Mouse (Mus musculus) limb, embryonic 11.5 days (tissue): ENCODE data around the gene Fgfr2. TPM values are rescaled to one million over a fixed set of nuclear protein-coding genes. Genes with fewer than 3 reads are reported as not detected.

Experiments used
- ATAC-seq: fragments of 200-750 bp; cut with Nextera tagmentation; 2 replicates; pipeline ENCODE4 v1.8.0; 2017; ENCODE audit warnings: low read depth; ENCODE audit not compliant: insufficient number of reproducible peaks, low FRiP score, low TSS enrichment
- DNase-seq: peaks from one replicate; pipeline ENCODE4 v3.0.0-alpha.2; 2015; ENCODE audit warnings: low spot score
- H3K27ac ChIP-seq: fragments of 300-500 bp; sonication (generic); replicated peaks from 2 replicates; pipeline ENCODE4 v1.5.1; 2014; ENCODE audit warnings: low read depth, mild to moderate bottlenecking, low read length
- H3K27me3 ChIP-seq: fragments of 300-500 bp; sonication (generic); 2 replicates; pipeline ENCODE4 v1.6.1; 2014; ENCODE audit warnings: mild to moderate bottlenecking, low read length, mixed read lengths; ENCODE audit not compliant: control insufficient read depth, insufficient read depth
- H3K36me3 ChIP-seq: fragments of 300-500 bp; sonication (generic); 2 replicates; pipeline ENCODE4 v1.6.1; 2014; ENCODE audit warnings: mild to moderate bottlenecking, low read length, moderate library complexity, mixed read lengths; ENCODE audit not compliant: control insufficient read depth, insufficient read depth
- H3K4me1 ChIP-seq: fragments of 300-500 bp; sonication (generic); 2 replicates; pipeline ENCODE4 v1.6.1; 2014; ENCODE audit warnings: low read length, mixed read lengths; ENCODE audit not compliant: control insufficient read depth, insufficient read depth
- H3K4me2 ChIP-seq: fragments of 300-500 bp; sonication (generic); 2 replicates; pipeline ENCODE4 v1.6.1; 2014; ENCODE audit warnings: low read depth, mild to moderate bottlenecking, moderate library complexity; ENCODE audit not compliant: severe bottlenecking
- H3K4me3 ChIP-seq: fragments of 300-500 bp; sonication (generic); 2 replicates; pipeline ENCODE4 v1.5.1; 2014; ENCODE audit warnings: low read depth, low read length
- H3K9ac ChIP-seq: fragments of 300-500 bp; sonication (generic); 2 replicates; pipeline ENCODE4 v1.6.1; 2014; ENCODE audit warnings: mild to moderate bottlenecking, low read length
- H3K9me3 ChIP-seq: fragments of 300-500 bp; sonication (generic); 2 replicates; pipeline ENCODE4 v1.6.1; 2016; ENCODE audit warnings: low read length; ENCODE audit not compliant: control insufficient read depth
- WGBS: fragments of 180-500 bp; shearing (Covaris S2); extraction: QIAGEN DNeasy Blood & Tissue Kit; methylation state at CpG from one replicate; pipeline ENCODE4 v1.1.7; 2014; 5-methylcytosine and 5-hydroxymethylcytosine counted together
- polyA plus RNA-seq: library from polyadenylated mRNA; unstranded; fragments of >200 nt; fragmentation: Nextera tagmentation; extraction: Ambion mirVana; gene quantifications from 2 replicates; pipeline ENCODE4 v1.2.1, GENCODE M21; 2014

The Fgfr2 gene
- polyA plus RNA-seq, 1 experiment from 2014 or later = 60.1 TPM

DNA sequence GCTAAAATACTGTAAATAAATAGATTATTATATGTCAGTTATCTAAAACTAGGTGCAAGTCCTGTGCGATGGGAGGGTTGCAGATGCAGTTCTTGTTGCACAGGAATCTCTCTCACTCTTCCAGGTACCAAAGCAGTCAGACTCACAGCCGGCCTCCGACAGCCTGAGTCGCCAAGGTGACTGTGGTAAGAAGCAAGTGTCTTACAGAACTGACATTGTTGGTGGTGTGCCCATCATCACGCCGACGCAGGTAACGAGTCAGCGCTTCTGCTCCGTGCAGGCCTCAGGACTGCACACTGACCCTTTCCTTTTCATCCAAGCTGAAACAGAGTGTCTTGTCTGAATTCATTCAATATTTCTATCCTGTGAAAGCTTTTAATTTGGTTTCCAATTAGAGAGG is 2225.9 kb downstream of the Fgfr2 start:
- Histone ChIP-seq H3K4me3 (no peak overlapping the region), H3K4me1 (no peaks in the 10 kb centered on the region), H3K4me2 (no peak overlapping the region), H3K27me3 (no peaks in the 10 kb centered on the region), H3K27ac (no peak overlapping the region), H3K36me3 (no peaks in the 10 kb centered on the region), H3K9me3 (no peaks in the 10 kb centered on the region), H3K9ac (no peak overlapping the region)
- WGBS = 95% methylated on average over 10 of the region's 10 CpGs
- DNase-seq (no peak), ATAC-seq (no peak)

DNA sequence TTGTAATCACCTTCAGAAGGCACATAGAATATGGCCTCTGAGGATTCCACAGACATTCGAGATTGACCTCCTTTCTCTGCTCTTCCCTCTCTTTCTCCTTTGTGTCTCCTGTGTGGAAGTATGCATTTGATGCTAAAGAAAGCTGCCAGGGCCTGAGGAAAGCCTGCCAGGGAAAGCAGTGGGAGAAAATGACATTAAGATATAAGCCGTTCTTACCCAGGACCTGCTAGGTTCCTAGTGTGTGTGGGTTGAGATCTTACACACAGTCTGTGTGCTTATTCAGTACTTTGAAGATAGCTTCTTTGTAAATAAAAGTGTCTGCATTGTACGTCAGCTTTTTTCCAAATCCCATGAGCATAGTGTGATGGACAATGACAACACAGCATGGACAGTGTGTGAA is 2227.1 kb downstream of the Fgfr2 start:
- Histone ChIP-seq H3K9me3 (no peaks in the 10 kb centered on the region), H3K4me1 (no peaks in the 10 kb centered on the region), H3K27ac (no peak overlapping the region), H3K4me3 (no peak overlapping the region), H3K36me3 (no peaks in the 10 kb centered on the region), H3K4me2 (no peak overlapping the region), H3K27me3 (no peaks in the 10 kb centered on the region), H3K9ac (no peak overlapping the region)
- WGBS = 89% methylated on average over 3 of the region's 3 CpGs
- ATAC-seq = no peak
- DNase-seq = no peak

DNA sequence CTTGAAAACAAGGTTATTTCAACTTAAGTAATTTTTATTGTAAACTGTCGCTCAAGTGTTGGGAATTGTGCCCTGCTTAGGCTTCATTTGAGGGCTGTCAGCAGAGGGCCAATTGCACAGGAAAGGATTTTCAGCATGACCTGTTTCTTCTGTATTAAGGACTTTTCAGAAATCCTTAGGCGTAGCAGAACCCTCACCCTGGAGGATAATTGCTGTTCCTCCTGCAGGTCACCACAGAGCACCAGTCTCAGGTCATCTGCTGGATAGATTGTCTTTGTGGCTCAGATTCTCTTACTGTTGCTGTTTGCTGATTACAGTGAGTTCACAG is 2227.6 kb downstream of the Fgfr2 start:
- ATAC-seq = no peak
- Histone ChIP-seq H3K36me3 (no peaks in the 10 kb centered on the region), H3K9ac (no peak overlapping the region), H3K4me2 (no peak overlapping the region), H3K27ac (no peak overlapping the region), H3K9me3 (no peaks in the 10 kb centered on the region), H3K4me1 (no peaks in the 10 kb centered on the region), H3K27me3 (no peaks in the 10 kb centered on the region), H3K4me3 (no peak overlapping the region)
- no peak for DNase-seq
- 87% methylated on average over 2 of the region's 2 CpGs for WGBS

DNA sequence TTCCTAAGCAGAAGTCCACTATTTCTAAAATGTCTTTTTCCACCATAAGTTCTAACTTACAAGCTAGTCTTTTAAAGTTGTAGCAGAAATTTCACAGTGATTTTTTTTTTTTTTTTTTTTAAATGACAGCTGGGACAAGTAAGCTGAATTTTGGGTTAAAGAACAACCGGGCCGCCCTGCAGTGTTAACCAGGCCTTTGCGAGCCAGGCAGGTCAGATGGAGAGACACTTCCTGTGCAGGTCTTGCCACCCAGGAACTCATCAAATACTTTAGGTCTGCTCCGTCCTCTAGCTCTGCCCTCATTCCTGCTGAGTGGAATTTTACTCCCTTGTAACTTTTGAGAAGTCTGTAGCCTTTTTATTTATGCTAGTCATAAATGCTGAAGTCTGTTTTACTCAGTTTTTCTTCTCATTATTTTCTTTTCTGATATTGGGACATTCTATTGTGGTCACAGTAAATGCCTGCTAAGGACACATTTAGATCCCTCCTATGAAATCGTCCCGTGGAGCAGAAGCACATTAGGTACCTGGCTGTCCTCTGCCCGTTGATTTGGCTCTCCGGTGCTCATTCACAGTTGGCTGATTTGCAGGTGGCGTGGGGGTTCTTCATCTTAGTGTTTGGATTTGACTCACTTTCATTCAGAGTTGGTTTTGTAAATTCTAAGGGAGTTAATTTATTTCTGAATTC is 2228.1 kb downstream of the Fgfr2 start:
- no peaks in the 10 kb centered on the region for H3K27me3 ChIP-seq
- ATAC-seq (no peak), DNase-seq (no peak)
- no peaks in the 10 kb centered on the region for H3K36me3 ChIP-seq
- no peak overlapping the region for H3K4me2 ChIP-seq
- no peak overlapping the region for H3K27ac ChIP-seq
- H3K9me3 ChIP-seq = no peaks in the 10 kb centered on the region
- no peak overlapping the region for H3K9ac ChIP-seq
- WGBS = 82% methylated on average over 9 of the region's 9 CpGs
- H3K4me1 ChIP-seq = no peaks in the 10 kb centered on the region
- H3K4me3 ChIP-seq = no peak overlapping the region

DNA sequence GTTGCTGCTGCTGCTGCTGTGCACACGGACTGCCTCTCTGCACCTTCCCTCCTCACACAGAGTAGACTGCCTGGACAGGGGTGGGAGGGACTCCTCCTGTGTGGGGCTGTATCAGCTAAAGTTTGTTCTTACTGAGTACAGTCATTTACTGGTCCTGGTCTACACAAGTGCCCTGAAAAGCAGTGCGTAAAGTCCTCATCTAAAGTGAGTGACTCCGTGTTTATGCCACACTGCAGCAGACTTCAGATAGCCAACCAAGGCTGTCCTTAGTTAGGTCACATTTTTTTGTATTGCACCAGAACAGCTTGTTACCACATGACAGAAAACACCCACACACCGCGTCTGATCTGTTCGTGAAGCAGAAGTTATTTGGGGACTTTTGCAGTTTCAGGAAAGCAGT is 2230.2 kb downstream of the Fgfr2 start:
- H3K4me3 ChIP-seq = no peak overlapping the region
- no peak overlapping the region for H3K4me2 ChIP-seq
- no peaks in the 10 kb centered on the region for H3K36me3 ChIP-seq
- H3K9me3 ChIP-seq = no peaks in the 10 kb centered on the region
- DNase-seq (no peak), ATAC-seq (no peak)
- no peak overlapping the region for H3K27ac ChIP-seq
- no peak overlapping the region for H3K9ac ChIP-seq
- H3K4me1 ChIP-seq = no peaks in the 10 kb centered on the region
- H3K27me3 ChIP-seq = no peaks in the 10 kb centered on the region
- WGBS = 84% methylated on average over 6 of the region's 6 CpGs

DNA sequence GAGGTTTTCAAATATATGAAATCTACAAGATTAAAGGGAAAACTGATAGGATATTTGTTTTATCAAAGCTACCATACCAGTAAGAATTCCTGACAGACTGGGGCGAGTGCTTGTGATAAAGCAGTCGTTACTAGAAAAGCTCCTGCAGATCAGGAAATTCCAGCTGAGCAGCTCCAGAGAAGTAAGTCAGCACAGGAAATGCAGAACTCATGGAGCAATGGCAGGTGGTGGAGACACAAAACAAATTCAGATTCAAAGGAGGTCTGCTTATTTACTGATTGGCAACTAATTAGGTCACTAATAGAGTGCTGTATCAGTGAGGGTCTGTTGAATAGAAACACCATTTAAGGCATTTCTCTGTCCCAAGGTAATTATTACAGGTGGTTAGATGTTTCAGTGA is 2232.3 kb downstream of the Fgfr2 start:
- no peak for ATAC-seq
- Histone ChIP-seq H3K27ac (no peak overlapping the region), H3K4me1 (no peaks in the 10 kb centered on the region), H3K9ac (no peak overlapping the region), H3K27me3 (no peaks in the 10 kb centered on the region), H3K36me3 (no peaks in the 10 kb centered on the region), H3K4me3 (no peak overlapping the region), H3K9me3 (no peaks in the 10 kb centered on the region), H3K4me2 (no peak overlapping the region)
- WGBS = 28% methylated on average over 2 of the region's 2 CpGs
- DNase-seq = no peak

DNA sequence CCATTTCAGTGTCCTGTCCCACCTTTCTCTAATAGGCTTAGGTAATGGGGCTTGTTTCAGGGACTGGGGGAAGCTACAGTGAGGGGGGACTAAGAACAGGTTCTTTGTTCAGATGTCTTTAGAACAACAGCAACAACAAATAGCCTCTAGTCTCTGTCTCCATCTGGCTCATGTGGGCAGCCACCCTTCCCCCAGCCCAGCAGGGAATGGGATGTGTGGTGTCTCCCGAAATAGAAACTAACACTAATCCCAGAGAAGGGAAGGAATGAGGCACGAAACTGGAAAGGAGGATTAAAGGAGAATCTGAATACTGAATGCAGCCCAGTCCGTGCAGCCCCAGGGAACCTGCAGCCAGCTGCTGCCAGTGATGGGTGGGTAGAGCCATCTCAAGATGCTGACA is 2235.2 kb downstream of the Fgfr2 start:
- Histone ChIP-seq H3K9me3 (no peaks in the 10 kb centered on the region), H3K4me1 (no peaks in the 10 kb centered on the region), H3K4me3 (no peak overlapping the region), H3K9ac (no peak overlapping the region), H3K4me2 (no peak overlapping the region), H3K36me3 (no peaks in the 10 kb centered on the region), H3K27ac (no peak overlapping the region), H3K27me3 (no peaks in the 10 kb centered on the region)
- no peak for DNase-seq
- ATAC-seq = no peak
- 41% methylated on average over 3 of the region's 3 CpGs for WGBS

DNA sequence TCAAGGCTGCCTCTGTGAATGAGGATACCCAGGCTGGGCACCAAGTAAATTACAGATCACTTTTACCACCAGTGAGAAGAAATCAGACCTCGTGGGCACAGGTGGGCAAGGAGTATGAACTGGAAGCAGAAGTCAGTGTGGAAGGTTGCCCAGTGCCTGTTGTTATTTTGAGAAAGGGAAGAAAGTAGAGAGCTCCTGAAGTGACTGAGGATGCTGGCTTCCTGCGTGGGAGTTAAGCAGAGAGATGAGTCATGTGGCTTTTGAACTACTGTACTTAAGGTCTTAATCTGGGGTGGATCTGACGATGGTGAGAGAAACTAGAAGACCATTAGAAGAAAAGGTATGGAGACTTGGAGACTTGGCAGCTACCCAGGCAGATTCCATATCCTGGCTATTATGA is 2236.9 kb downstream of the Fgfr2 start:
- no peak overlapping the region for H3K4me3 ChIP-seq
- 88% methylated on average over 3 of the region's 3 CpGs for WGBS
- H3K9me3 ChIP-seq = no peaks in the 10 kb centered on the region
- no peaks in the 10 kb centered on the region for H3K4me1 ChIP-seq
- no peaks in the 10 kb centered on the region for H3K36me3 ChIP-seq
- H3K27me3 ChIP-seq = no peaks in the 10 kb centered on the region
- H3K4me2 ChIP-seq = no peak overlapping the region
- no peak for DNase-seq
- no peak overlapping the region for H3K9ac ChIP-seq
- H3K27ac ChIP-seq = no peak overlapping the region
- no peak for ATAC-seq

DNA sequence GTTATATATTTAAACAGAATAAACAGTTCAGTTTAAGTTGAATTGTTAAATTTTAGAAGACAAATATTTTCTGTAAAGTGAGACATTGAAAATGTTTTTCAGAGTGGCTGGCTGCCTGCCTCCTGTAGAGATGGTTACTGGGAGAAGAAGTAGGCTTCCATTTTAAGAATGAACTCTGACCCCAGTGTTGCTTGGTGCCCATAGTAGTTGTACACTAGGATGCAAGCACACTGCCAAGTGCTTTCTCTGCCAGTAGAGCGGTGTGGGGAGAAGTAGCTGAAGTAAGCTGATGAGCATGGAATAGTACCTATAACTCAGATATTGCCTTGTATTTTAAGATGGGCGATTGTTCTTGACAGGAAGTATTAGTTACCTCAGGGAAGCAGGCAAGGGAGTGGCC is 2239.0 kb downstream of the Fgfr2 start:
- Histone ChIP-seq H3K27ac (no peak overlapping the region), H3K27me3 (no peaks in the 10 kb centered on the region), H3K9me3 (no peaks in the 10 kb centered on the region), H3K9ac (no peak overlapping the region), H3K4me2 (no peak overlapping the region), H3K4me1 (no peaks in the 10 kb centered on the region), H3K4me3 (no peak overlapping the region), H3K36me3 (no peaks in the 10 kb centered on the region)
- ATAC-seq (no peak), DNase-seq (no peak)
- WGBS = 95% methylated on average over 2 of the region's 2 CpGs
